Mouse (Mus musculus) liver, embryonic 11.5 days (tissue): Measurements from ENCODE around the gene Gimap8. TPM values are rescaled to one million over a fixed set of nuclear protein-coding genes. Genes with fewer than 3 reads are reported as not detected.

Experiments
- ATAC-seq: fragments of 200-750 bp; cut with Nextera tagmentation; replicated peaks from 2 replicates; pipeline ENCODE4 v1.8.0; 2017; ENCODE audit warnings: moderate number of reproducible peaks, mild to moderate bottlenecking, moderate TSS enrichment, moderate library complexity; ENCODE audit not compliant: low FRiP score
- DNase-seq: peaks from one replicate; pipeline ENCODE4 v3.0.0-alpha.2; 2017; ENCODE audit warnings: low spot score
- H3K27ac ChIP-seq: fragments of 300-500 bp; sonication (generic); 2 replicates; pipeline ENCODE4 v1.5.1; 2014; ENCODE audit warnings: mild to moderate bottlenecking, low read depth, low read length, control low read depth
- H3K27me3 ChIP-seq: fragments of 300-500 bp; sonication (generic); replicated peaks from 2 replicates; pipeline ENCODE4 v1.6.1; 2014; ENCODE audit warnings: low read length, mixed read lengths; ENCODE audit not compliant: control insufficient read depth, insufficient read depth
- H3K36me3 ChIP-seq: fragments of 300-500 bp; sonication (generic); 2 replicates; pipeline ENCODE4 v1.6.1; 2014; ENCODE audit warnings: mild to moderate bottlenecking, low read length, moderate library complexity, mixed read lengths; ENCODE audit not compliant: control insufficient read depth, insufficient read depth
- H3K4me1 ChIP-seq: fragments of 300-500 bp; sonication (generic); replicated peaks from 2 replicates; pipeline ENCODE4 v1.6.1; 2014; ENCODE audit warnings: low read length, mixed read lengths; ENCODE audit not compliant: control insufficient read depth, insufficient read depth
- H3K4me2 ChIP-seq: fragments of 300-500 bp; sonication (generic); 2 replicates; pipeline ENCODE4 v1.6.1; 2014; ENCODE audit warnings: mild to moderate bottlenecking, control low read depth, moderate library complexity
- H3K4me3 ChIP-seq: fragments of 300-500 bp; sonication (generic); 2 replicates; pipeline ENCODE4 v1.5.1; 2014; ENCODE audit warnings: low read depth, low read length, control low read depth
- H3K9ac ChIP-seq: fragments of 300-500 bp; sonication (generic); 2 replicates; pipeline ENCODE4 v1.6.1; 2014; ENCODE audit warnings: low read depth, low read length, control low read depth
- H3K9me3 ChIP-seq: fragments of 300-500 bp; sonication (generic); 2 replicates; pipeline ENCODE4 v1.6.1; 2016; ENCODE audit warnings: low read length, inconsistent platforms, mixed read lengths; ENCODE audit not compliant: control insufficient read depth
- WGBS: fragments of 180-500 bp; shearing (Covaris S2); extraction: QIAGEN DNeasy Blood & Tissue Kit; methylation state at CpG from one replicate; pipeline ENCODE4 v1.1.7; 2014; 5-methylcytosine and 5-hydroxymethylcytosine counted together
- polyA plus RNA-seq: library from polyadenylated mRNA; unstranded; fragments of >200 nt; fragmentation: Nextera tagmentation; extraction: Ambion mirVana; gene quantifications from 2 replicates; pipeline ENCODE4 v1.2.1, GENCODE M21; 2014

Gimap8 gene
- polyA plus RNA-seq, 1 experiment from 2014 or later: 1.1 TPM

DNA sequence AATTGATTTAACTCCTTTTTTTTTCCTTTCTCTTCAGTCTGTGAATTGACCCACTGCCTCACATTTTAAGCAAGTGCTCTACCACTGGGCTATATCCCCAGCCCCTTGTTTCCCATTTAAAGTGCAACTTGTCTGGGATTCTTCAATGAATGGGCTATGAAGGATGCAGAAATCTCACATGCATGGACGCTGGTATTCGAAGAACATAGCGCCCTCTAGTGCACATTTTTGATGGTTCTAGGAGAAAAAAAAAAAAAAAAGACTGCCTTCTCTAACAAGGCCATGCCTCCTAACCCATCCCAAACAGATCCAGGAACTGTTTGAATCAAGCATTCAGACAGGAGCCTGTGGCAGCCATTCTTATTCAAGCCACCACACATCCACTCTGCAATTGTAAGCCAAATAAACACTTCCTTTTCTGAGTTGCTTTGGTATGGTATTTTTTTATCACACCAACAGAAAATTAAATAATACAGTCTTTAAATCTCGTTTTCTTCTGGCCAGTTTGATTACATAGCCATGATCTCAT, 4.2 kb upstream of the Gimap8 start:
- Histone ChIP-seq H3K4me1 (0 out of 2 replicates have a peak, but pooled peaks cover 4% of the 10 kb centered on the region), H3K9ac (no peak overlapping the region), H3K9me3 (no peaks in the 10 kb centered on the region), H3K4me3 (no peak overlapping the region), H3K27me3 (no peaks in the 10 kb centered on the region), H3K36me3 (no peaks in the 10 kb centered on the region), H3K27ac (no peak overlapping the region), H3K4me2 (no peak overlapping the region)
- ATAC-seq (no peak), DNase-seq (no peak)
- WGBS: 23% methylated on average over 4 of the region's 4 CpGs

DNA sequence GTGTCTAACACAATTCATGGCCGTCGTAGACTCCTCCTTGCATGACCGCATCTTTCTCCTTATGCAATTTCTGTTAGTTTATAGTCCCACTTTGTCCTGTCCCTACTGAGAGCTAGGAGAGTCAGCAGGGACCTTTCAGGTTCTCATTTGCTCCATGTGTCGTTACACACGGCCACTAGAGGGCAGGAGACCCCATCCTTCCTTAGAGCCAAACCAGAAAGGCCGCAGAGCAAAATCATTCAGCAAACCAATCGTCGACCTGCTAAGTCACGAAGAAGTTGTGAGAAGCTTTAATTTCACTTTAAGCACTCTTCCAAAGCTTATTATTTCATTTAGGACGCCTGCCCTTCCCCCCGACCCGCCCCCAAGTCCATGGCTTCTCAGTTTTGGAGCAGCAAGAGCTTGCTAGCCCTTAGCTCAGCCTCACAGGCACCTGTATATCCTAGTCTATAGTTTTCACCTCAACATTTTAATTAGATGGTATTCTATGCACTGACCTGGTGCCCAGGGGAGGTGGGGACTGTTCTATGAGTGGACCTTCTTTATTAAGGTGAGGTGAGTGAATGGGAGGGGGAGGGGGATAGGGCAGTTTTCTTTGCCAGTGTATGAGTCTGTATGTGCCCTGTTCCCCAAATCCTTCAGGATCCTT, 1.2 kb upstream of the Gimap8 start:
- DNase-seq: peak; percentile 58
- WGBS: 8% methylated on average over 12 of the region's 12 CpGs
- 0 out of 2 replicates have a peak, but pooled peaks cover 4% of the 10 kb centered on the region for H3K4me1 ChIP-seq
- no peaks in the 10 kb centered on the region for H3K27me3 ChIP-seq
- H3K36me3 ChIP-seq: no peaks in the 10 kb centered on the region
- no peaks in the 10 kb centered on the region for H3K9me3 ChIP-seq
- no peak overlapping the region for H3K9ac ChIP-seq
- no peak overlapping the region for H3K4me2 ChIP-seq
- ATAC-seq: no peak
- no peak overlapping the region for H3K27ac ChIP-seq
- no peak overlapping the region for H3K4me3 ChIP-seq

DNA sequence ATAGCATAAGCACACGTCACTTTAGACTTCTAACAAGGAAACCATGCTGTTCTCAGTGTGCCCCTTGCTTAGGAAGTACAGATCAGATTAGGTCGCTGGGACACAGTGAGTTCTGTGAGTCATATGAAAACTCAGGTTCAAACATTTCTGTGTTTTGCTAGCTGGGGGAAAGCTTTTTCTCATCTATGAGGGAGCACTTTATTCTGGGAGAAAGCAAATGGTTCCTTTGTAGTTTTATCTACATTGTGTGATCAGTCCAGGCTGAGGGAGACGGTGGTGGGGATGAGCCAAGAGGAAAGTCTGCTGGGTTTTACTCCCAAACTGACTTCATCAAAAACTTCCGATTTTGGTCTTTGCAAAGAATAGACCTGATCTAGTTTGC, 734 bp upstream of the Gimap8 start:
- WGBS: 68% methylated on average over 4 of the region's 4 CpGs
- DNase-seq (no peak), ATAC-seq (no peak)
- 0 out of 2 replicates have a peak, but pooled peaks cover 4% of the 10 kb centered on the region for H3K4me1 ChIP-seq
- no peak overlapping the region for H3K9ac ChIP-seq
- no peak overlapping the region for H3K4me2 ChIP-seq
- H3K27me3 ChIP-seq: no peaks in the 10 kb centered on the region
- no peak overlapping the region for H3K4me3 ChIP-seq
- no peak overlapping the region for H3K27ac ChIP-seq
- no peaks in the 10 kb centered on the region for H3K36me3 ChIP-seq
- no peaks in the 10 kb centered on the region for H3K9me3 ChIP-seq

DNA sequence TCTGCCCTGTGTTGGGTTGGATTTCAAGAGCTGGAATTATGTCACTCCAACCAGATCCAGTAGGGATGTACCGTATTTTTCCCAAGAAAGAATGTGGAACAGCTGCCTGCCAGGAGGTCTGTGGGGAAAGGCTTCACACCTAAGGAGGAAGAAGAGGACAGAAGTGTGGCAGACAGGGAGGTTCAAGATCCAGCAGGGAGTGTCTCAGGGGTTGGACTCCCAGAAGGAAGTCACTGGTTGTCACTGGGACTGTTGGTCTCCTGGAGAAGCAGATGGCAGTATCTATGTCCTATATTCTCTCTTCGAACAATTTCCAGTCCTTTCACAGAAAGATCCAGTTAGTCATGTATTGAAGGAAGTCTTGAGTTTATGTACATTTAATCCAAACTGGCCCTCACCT, 577 bp downstream of the Gimap8 start:
- H3K27me3 ChIP-seq: no peaks in the 10 kb centered on the region
- no peak overlapping the region for H3K4me3 ChIP-seq
- WGBS: 74% methylated on average over 2 of the region's 2 CpGs
- H3K4me1 ChIP-seq: 0 out of 2 replicates have a peak, but pooled peaks cover 4% of the 10 kb centered on the region
- H3K9ac ChIP-seq: no peak overlapping the region
- no peak overlapping the region for H3K27ac ChIP-seq
- no peak for DNase-seq
- no peak overlapping the region; the same call in 1 of the 2 replicates for H3K4me2 ChIP-seq
- no peaks in the 10 kb centered on the region for H3K36me3 ChIP-seq
- no peak for ATAC-seq
- no peaks in the 10 kb centered on the region for H3K9me3 ChIP-seq

DNA sequence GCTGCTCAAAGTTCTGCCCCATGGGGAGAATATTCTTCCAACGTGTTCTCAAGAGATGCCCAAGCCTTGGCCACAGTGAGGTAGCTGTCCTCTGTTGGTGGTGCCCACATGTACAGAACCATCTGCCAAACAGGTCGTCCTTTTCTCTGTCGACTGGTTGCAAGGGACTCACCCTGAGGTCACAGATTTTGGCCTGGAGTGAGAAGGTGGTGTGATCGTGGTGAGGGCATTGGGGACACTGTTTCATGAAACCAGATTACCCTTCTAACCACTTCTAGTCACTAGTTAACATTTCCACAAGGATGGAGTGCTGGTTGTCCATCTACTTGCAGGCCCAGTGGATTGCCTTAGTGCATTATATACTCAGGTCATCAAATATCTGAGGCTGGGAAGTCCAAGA, 1.7 kb downstream of the Gimap8 start:
- H3K36me3 ChIP-seq: no peaks in the 10 kb centered on the region
- ATAC-seq (no peak), DNase-seq (no peak)
- 0 out of 2 replicates have a peak, but pooled peaks cover 4% of the 10 kb centered on the region for H3K4me1 ChIP-seq
- H3K4me2 ChIP-seq: no peak overlapping the region
- H3K9me3 ChIP-seq: no peaks in the 10 kb centered on the region
- no peak overlapping the region for H3K4me3 ChIP-seq
- no peak overlapping the region for H3K9ac ChIP-seq
- WGBS: 83% methylated on average over 4 of the region's 4 CpGs
- H3K27ac ChIP-seq: no peak overlapping the region
- no peaks in the 10 kb centered on the region for H3K27me3 ChIP-seq

DNA sequence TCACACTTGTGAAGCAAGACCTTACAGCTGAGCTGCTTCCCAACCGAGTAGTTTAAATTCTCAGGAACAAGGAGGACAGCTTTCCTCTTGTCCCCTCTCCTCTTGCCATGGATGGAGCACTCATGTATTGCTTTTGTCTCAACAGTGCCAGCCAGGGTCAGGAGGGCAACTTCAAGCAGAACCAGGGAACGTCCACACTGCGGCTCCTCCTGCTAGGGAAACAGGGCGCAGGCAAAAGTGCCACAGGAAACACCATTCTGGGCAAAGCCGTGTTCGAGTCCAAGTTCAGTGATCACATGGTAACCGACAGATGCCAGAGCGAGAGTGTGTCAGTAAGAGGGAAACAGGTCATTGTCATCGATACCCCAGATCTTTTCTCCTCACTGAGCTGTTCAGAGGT, 3.0 kb downstream of the Gimap8 start:
- ATAC-seq: no peak
- no peaks in the 10 kb centered on the region for H3K9me3 ChIP-seq
- DNase-seq: no peak
- H3K9ac ChIP-seq: no peak overlapping the region
- 0 out of 2 replicates have a peak, but pooled peaks cover 4% of the 10 kb centered on the region for H3K4me1 ChIP-seq
- no peak overlapping the region for H3K4me2 ChIP-seq
- no peaks in the 10 kb centered on the region for H3K36me3 ChIP-seq
- 81% methylated on average over 9 of the region's 9 CpGs for WGBS
- no peaks in the 10 kb centered on the region for H3K27me3 ChIP-seq
- no peak overlapping the region for H3K27ac ChIP-seq
- no peak overlapping the region for H3K4me3 ChIP-seq

DNA sequence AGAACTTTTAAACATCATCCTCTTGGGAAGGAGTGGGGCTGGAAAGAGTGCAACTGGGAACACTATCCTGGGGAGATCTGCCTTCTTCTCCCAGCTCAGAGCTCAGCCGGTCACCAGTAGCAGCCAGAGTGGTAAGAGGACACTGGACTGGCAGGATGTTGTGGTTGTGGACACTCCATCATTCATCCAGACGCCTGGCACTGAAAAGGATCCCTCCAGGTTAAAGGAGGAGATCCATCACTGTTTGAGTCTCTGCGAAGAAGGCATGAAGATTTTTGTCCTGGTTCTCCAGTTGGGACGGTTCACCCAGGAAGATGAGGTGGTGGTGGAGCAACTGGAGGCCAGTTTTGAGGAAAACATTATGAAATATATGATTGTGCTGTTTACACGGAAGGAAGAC, 11.7 kb downstream of the Gimap8 start:
- 63% methylated on average over 5 of the region's 5 CpGs for WGBS
- H3K4me3 ChIP-seq: no peak overlapping the region
- no peak overlapping the region for H3K4me2 ChIP-seq
- ATAC-seq: no peak
- H3K36me3 ChIP-seq: no peaks in the 10 kb centered on the region
- no peak overlapping the region for H3K27ac ChIP-seq
- no peaks in the 10 kb centered on the region for H3K9me3 ChIP-seq
- no peak overlapping the region for H3K9ac ChIP-seq
- H3K4me1 ChIP-seq: no peaks in the 10 kb centered on the region
- DNase-seq: no peak
- no peaks in the 10 kb centered on the region for H3K27me3 ChIP-seq

DNA sequence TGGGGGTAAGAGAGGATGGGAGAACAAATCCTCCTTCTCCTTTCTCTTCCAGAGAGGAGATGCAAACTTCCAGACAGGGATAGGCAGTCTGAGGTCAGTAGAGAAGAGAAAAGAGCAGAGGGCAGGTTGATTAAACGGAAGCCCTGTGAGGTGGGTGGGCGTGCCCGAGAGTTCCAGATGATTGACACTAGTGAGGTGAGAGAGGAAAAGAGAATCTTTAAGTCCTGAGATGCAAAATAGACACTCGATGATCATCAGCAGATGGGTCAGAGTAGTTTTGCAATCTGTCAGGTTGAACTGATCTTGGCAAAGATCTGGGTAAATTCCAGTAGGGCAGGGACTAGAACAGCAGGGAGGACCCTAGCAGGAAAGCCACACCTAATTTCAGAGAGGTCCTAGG, 17.7 kb downstream of the Gimap8 start:
- Histone ChIP-seq H3K4me1 (no peaks in the 10 kb centered on the region), H3K27ac (no peak overlapping the region), H3K4me2 (no peak overlapping the region), H3K36me3 (no peaks in the 10 kb centered on the region), H3K9me3 (no peaks in the 10 kb centered on the region), H3K9ac (no peak overlapping the region), H3K4me3 (no peak overlapping the region), H3K27me3 (no peaks in the 10 kb centered on the region)
- DNase-seq (no peak), ATAC-seq (no peak)
- WGBS: 72% methylated on average over 4 of the region's 4 CpGs

DNA sequence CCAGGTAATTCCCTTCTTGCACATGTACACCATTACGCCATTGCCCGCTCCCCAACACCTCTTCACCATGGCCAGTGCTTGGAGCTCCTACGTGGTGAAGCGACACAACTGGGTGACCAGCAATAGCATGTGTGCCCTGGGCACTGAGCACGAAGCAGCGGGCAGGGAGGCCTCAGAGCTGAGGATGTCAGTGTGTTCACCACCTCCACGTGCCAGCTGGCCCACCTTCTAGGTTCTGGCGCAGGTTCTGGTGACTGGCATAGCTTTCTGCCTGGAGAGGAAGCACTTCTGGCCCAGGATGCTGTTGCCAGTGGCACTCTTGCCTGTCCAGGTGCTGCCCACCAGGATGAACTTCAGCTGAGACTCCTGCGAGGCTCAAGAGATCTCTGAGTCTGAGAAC, 18.4 kb downstream of the Gimap8 start:
- no peak for ATAC-seq

More for the DNA sequence above, 18.4 kb downstream of the Gimap8 start:
- Histone ChIP-seq H3K4me1 (no peaks in the 10 kb centered on the region), H3K36me3 (no peaks in the 10 kb centered on the region), H3K4me3 (no peak overlapping the region), H3K4me2 (no peak overlapping the region), H3K27me3 (no peaks in the 10 kb centered on the region), H3K9me3 (no peaks in the 10 kb centered on the region), H3K9ac (no peak overlapping the region), H3K27ac (no peak overlapping the region)
- 91% methylated on average over 9 of the region's 9 CpGs for WGBS
- no peak for DNase-seq
